Mouse (Mus musculus) urinary bladder, adult 18-20 months (tissue): Measurements from ENCODE around the gene Gm28961.
"Not testable (repeated sequence)": the region's sequence is repeated elsewhere in the genome, so short reads cannot be mapped to it uniquely, and the experiment has no call there.

ENCODE experiments used
- DNase-seq, 2 experiments: peaks; one replicate each; pipeline ENCODE4 v3.0.0; 2022; ENCODE audit warnings: low spot score in 2 of 2, mixed read lengths in 2 of 2

Gm28961 gene

DNA sequence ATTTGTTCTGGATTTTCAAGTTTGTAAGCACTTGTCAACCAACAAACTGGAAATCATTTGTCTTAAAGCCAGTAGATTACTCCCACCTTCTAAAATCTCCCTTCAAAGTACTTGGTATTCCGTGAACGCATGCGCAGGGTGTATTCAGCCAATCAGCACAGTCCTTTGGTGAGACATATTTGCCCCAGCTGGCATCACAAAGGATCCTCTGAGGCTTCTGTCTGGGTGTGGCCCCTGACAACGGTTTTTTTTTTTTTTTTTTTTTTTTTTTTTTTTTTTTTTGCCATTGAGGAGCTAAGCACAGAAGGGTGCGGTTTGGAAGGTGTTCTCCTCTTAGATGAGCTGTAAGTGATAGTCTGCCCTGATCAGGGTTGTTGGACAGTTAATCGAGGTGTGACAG lies at the start of gene Gm28961:
Gm28961 (plus strand) TSS at position 301 of the 400 bp plus-strand sequence.
- not testable (repeated sequence) for DNase-seq
